Mouse (Mus musculus) hindbrain, embryonic 15.5 days (tissue): ENCODE results near the gene Gm13697. TPM values are rescaled to one million over a fixed set of nuclear protein-coding genes. Genes with fewer than 3 reads are reported as not detected.

Source experiments
- polyA plus RNA-seq: library from polyadenylated mRNA; unstranded; fragments of >200 nt; fragmentation: Nextera tagmentation; extraction: Ambion mirVana; gene quantifications from 2 replicates; pipeline ENCODE4 v1.2.1, GENCODE M21; 2015

Gene Gm13697
- polyA plus RNA-seq, 1 experiment from 2014 or later: not detected

Other genes with a start within 250 kb of the Gm13697 start
- gene Fam171b, start 172.1 kb upstream of the Gm13697 start, polyA plus RNA-seq: 71.7 and 73.6 TPM in 2 replicates
- not detected in 2 replicates for gene Zswim2, start 43.5 kb upstream of the Gm13697 start, polyA plus RNA-seq
- gene Gm13698, start 29.1 kb upstream of the Gm13697 start, polyA plus RNA-seq: not detected in 2 replicates
- not detected in 2 replicates for gene Gm13693, start 23.2 kb upstream of the Gm13697 start, polyA plus RNA-seq
- not detected in 2 replicates for gene Gm13695, start 17.4 kb upstream of the Gm13697 start, polyA plus RNA-seq
- gene Gm13696, start 11.6 kb upstream of the Gm13697 start, polyA plus RNA-seq: not detected in 2 replicates
- gene Gm13694, start 5.8 kb upstream of the Gm13697 start, polyA plus RNA-seq: not detected in 2 replicates
- gene Gm13691, start 5.8 kb downstream of the Gm13697 start, polyA plus RNA-seq: not detected in 2 replicates